Mouse (Mus musculus) ES-Bruce4 (cell line): ENCODE measurements around the gene Gm44805. TPM values are rescaled to one million over a fixed set of nuclear protein-coding genes. Genes with fewer than 3 reads are reported as not detected.
A peak's percentile ranks its signal among the peaks of the same experiment; 100 is the strongest.

Experiments used
- H3K27ac ChIP-seq: 2 replicates; pipeline ENCODE4 v1.5.1; 2012; ENCODE audit warnings: low read length, inconsistent platforms; ENCODE audit not compliant: insufficient read depth
- H3K27me3 ChIP-seq: 2 replicates; pipeline ENCODE4 v1.6.1; 2012; ENCODE audit warnings: mild to moderate bottlenecking, low read length, inconsistent platforms; ENCODE audit not compliant: control insufficient read depth, poor library complexity, insufficient read depth, severe bottlenecking
- H3K36me3 ChIP-seq: 2 replicates; pipeline ENCODE4 v1.6.1; 2012; ENCODE audit warnings: inconsistent platforms, mild to moderate bottlenecking, low read length, moderate library complexity; ENCODE audit not compliant: control insufficient read depth, poor library complexity, insufficient read depth, severe bottlenecking
- H3K4me1 ChIP-seq: one replicate; pipeline ENCODE4 v1.8.1; 2011; ENCODE audit warnings: low read length; ENCODE audit not compliant: control insufficient read depth, insufficient read depth
- H3K4me3 ChIP-seq: 2 replicates; pipeline ENCODE4 v1.5.1; 2011; ENCODE audit warnings: low read depth, mild to moderate bottlenecking, low read length
- H3K9ac ChIP-seq: 2 replicates; pipeline ENCODE4 v1.6.1; 2012; ENCODE audit warnings: low read depth, mild to moderate bottlenecking, inconsistent platforms; ENCODE audit not compliant: poor library complexity, severe bottlenecking
- H3K9me3 ChIP-seq: replicated peaks from 2 replicates; pipeline ENCODE4 v1.6.1; 2012; ENCODE audit warnings: mild to moderate bottlenecking, low read length, inconsistent platforms; ENCODE audit not compliant: control insufficient read depth, poor library complexity, insufficient read depth, severe bottlenecking
- CTCF ChIP-seq: IDR thresholded peaks from one replicate; pipeline ENCODE4 v1.8.1; 2011; ENCODE audit warnings: low read depth, low read length
- EP300 ChIP-seq: IDR thresholded peaks from 2 replicates; pipeline ENCODE4 v1.6.1; 2011; ENCODE audit warnings: low read depth, low read length; ENCODE audit not compliant: insufficient read depth
- POLR2A ChIP-seq: IDR thresholded peaks from one replicate; pipeline ENCODE4 v1.8.1; 2011; ENCODE audit warnings: low read length; ENCODE audit not compliant: insufficient read depth
- polyA plus RNA-seq: library from polyadenylated mRNA; stranded (reverse); fragments of >200 nt; gene quantifications from 2 replicates; pipeline ENCODE4 v1.2.4, GENCODE M21; 2011; ENCODE audit warnings: low read depth; ENCODE audit not compliant: missing spikeins, insufficient read depth, insufficient read length

Gene Gm44805
- not detected in 2 replicates for polyA plus RNA-seq

GRCm38 (mm10) chr7:19681202-19681694, at the start of gene Gm44805, which contains the start of gene Apoc4:
Gene Gm44805 (minus strand): TSS chr7:19681423.
Gene Apoc4 (minus strand): TSS chr7:19681479.
- Histone ChIP-seq H3K9ac (no peak within 1 kb of the TSS), H3K9me3 (no peaks in the 10 kb centered on the region), H3K27me3 (no peaks in the 10 kb centered on the region), H3K4me1 (peaks cover 9% of the 10 kb centered on the region), H3K36me3 (no peaks in the 10 kb centered on the region), H3K27ac (peak within 1 kb of the TSS; percentile 59), H3K4me3 (no peak within 1 kb of the TSS)
- no peak for TF ChIP-seq EP300
- no peak for TF ChIP-seq CTCF
- no peak for TF ChIP-seq POLR2A

GRCm38 (mm10) chr7:19726541-19726940, 45.3 kb upstream of the Gm44805 start:
- Histone ChIP-seq H3K27me3 (no peaks in the 10 kb centered on the region), H3K27ac (no peak overlapping the region), H3K4me3 (no peak overlapping the region)

GRCm38 (mm10) chr7:19724167-19724566, 42.9 kb upstream of the Gm44805 start:
- TF ChIP-seq EP300: no peak
- no peak for TF ChIP-seq POLR2A
- no peak for TF ChIP-seq CTCF
- H3K36me3 ChIP-seq: peaks cover 38% of the 10 kb centered on the region
- no peaks in the 10 kb centered on the region for H3K4me1 ChIP-seq
- no peak overlapping the region for H3K4me3 ChIP-seq
- no peak overlapping the region for H3K9ac ChIP-seq
- no peak overlapping the region for H3K27ac ChIP-seq
- no peaks in the 10 kb centered on the region; the same call in 1 of the 2 replicates for H3K9me3 ChIP-seq
- H3K27me3 ChIP-seq: no peaks in the 10 kb centered on the region

More at GRCm38 (mm10) chr7:19726541-19726940, 45.3 kb upstream of the Gm44805 start:
- Histone ChIP-seq H3K9me3 (no peaks in the 10 kb centered on the region), H3K9ac (no peak overlapping the region), H3K4me1 (no peaks in the 10 kb centered on the region), H3K36me3 (peaks cover 62% of the 10 kb centered on the region)
- TF ChIP-seq EP300 (no peak), CTCF (no peak), POLR2A (no peak)

- no peak overlapping the region for H3K9ac ChIP-seq
- no peaks in the 10 kb centered on the region; the same call in 1 of the 2 replicates for H3K9me3 ChIP-seq
- H3K27me3 ChIP-seq: no peaks in the 10 kb centered on the region
- H3K4me3 ChIP-seq: no peak overlapping the region
- H3K27ac ChIP-seq: no peak overlapping the region
- H3K4me1 ChIP-seq: no peaks in the 10 kb centered on the region
- H3K36me3 ChIP-seq: peaks cover 30% of the 10 kb centered on the region
- no peak for TF ChIP-seq POLR2A
- TF ChIP-seq CTCF: no peak
- no peak for TF ChIP-seq EP300
Measured at GRCm38 (mm10) chr7:19722754-19723195, 41.6 kb upstream of the Gm44805 start.

GRCm38 (mm10) chr7:19719200-19719599, 38.0 kb upstream of the Gm44805 start:
- no peak for TF ChIP-seq CTCF
- no peak for TF ChIP-seq POLR2A
- no peak for TF ChIP-seq EP300
- Histone ChIP-seq H3K27ac (no peak overlapping the region), H3K9ac (no peak overlapping the region), H3K27me3 (no peaks in the 10 kb centered on the region), H3K4me3 (no peak overlapping the region), H3K36me3 (peaks cover 7% of the 10 kb centered on the region), H3K4me1 (no peaks in the 10 kb centered on the region), H3K9me3 (no peaks in the 10 kb centered on the region; the same call in 1 of the 2 replicates)

GRCm38 (mm10) chr7:19718297-19718952, 37.2 kb upstream of the Gm44805 start:
- Histone ChIP-seq H3K4me3 (no peak overlapping the region), H3K36me3 (peaks cover 6% of the 10 kb centered on the region; the same call in 1 of the 2 replicates), H3K27ac (no peak overlapping the region), H3K27me3 (no peaks in the 10 kb centered on the region), H3K9me3 (no peaks in the 10 kb centered on the region; the same call in 1 of the 2 replicates), H3K9ac (no peak overlapping the region), H3K4me1 (no peaks in the 10 kb centered on the region)
- TF ChIP-seq CTCF: no peak
- TF ChIP-seq EP300: no peak
- no peak for TF ChIP-seq POLR2A
